Mouse (Mus musculus) frontal cortex, postnatal 10 days (tissue): ENCODE data around the gene Rbm8a.

Source experiments
- DNase-seq, 2 experiments: peaks; one replicate each; pipeline ENCODE4 v3.0.0; 2022; ENCODE audit warnings: low spot score in 2 of 2, mixed read lengths in 1 of 2

Gene Rbm8a

DNA sequence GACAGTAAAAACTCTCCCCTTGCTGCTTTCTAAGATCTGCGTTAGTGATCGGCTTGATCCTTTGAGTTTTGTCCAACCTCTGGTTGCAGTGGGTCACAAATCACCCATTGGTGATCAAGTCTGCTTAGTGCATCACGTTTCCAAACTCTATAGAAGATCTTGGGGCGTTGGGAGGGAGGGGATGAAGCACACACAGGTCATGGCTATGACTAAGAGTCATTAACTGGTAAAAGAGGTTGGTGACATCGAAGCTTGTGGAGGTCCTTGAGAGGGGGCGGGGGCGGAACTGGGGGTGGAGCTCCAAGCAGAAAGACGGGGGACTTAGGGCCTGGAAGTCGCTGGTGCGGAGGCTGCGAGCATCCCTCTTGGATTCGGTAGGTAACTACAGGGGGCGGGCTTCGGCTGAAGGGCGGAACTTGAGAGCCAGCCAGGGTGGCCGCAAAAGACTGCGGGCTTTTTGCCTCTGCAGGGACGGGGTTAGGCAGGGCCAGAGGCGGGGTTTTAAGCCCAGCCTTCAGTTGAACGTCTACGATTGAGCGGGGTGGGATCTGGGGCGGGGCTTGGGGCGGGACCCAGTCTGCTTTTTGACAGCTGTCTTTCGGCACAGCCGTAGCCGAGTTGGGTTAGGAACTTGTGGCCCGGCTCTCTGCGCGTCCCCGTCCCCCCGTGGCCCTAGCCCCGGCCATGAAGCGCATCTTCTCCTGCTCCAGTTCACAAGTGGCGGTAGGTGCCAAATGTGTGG lies 40.2 kb downstream of the Rbm8a start, which contains the start of gene Ankrd35:
Ankrd35 (plus strand) TSS at position 405 of the 742 bp plus-strand sequence.
- DNase-seq, result peak; percentile 44 to 57

DNA sequence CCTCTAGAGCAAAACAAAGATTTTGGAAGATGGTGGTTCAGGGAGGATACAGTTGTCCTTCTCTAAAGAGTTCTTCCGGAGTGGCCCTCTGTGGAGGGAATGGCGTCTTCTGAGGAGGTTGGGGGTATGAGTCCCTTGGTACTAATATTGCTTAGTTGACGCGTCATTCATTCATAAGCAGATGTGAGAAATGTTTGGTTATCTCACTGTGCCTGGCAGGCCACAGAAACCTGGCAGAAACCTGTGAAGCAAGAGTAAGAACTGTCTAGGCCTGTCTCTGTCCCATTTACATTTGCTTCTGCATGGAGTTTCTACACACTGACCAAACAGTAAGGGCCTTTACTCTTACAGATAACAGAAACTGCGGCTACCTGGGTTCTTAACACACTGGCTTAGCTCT lies 41.8 kb downstream of the Rbm8a start:
- DNase-seq, result no peak

- no peak for DNase-seq
These were observed 43.8 kb downstream of the Rbm8a start for GRCm38 (mm10) chr3:96673514-96673913.

- DNase-seq, result no peak
These were observed 44.7 kb downstream of the Rbm8a start for GRCm38 (mm10) chr3:96674442-96674841.

DNA sequence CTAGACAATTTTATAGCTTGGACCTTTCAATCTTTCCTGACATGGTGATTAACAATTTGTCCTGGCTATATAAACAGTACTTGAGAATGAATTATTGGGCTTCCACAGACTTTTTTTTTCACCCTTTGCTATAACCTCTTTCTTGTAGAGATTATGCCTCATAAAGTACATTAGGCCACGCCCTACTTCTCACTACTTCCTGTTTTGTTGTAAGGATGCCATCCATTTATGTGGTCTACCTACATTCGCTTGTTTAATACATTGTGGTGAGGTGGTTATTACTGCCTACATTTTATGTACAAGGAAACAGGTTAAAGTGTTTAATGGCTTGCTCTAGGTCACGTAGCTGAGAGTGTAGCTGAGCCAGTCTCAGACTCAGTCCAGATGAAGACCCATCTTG lies 45.4 kb downstream of the Rbm8a start:
- DNase-seq, result no peak

DNA sequence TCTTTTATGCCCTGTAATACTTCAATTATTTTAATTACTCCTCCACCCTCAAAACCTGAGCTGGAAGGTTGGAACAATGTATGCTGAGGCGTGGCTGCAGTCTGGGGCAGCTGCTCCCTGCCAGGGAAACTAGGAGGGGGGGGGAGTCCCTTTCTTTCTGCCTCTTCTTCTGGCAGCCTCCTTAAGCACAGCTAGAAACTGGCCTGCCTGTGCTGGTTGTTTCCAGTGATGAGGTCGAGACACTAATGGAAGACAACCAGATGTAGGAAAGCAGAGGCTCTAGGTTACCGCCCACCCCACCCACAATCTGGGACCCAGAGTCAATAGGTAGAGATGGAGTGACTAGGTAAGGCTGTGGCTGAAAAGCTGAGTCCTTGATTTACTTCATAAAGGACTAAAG lies 46.0 kb downstream of the Rbm8a start:
- DNase-seq, result no peak

DNA sequence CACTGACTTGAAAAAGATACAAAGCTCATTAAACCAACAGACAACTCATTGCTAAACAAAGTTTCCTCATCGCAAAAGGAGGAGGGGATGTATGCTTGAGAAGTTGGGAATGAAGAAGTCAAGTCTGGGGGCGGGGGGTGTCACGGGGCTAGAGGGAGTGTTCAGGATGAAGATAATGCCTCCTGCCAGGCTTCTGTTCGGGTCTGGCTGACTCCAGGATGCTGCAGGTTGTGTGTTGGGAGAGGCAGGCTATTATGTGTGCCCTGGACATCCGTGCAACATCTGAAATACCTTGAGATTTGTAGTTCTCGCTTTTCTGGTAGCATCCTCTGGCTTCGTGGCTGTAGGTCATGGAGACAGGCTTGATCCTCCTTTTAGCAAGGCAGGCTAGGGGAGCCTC lies 48.7 kb downstream of the Rbm8a start:
- DNase-seq, result no peak

DNA sequence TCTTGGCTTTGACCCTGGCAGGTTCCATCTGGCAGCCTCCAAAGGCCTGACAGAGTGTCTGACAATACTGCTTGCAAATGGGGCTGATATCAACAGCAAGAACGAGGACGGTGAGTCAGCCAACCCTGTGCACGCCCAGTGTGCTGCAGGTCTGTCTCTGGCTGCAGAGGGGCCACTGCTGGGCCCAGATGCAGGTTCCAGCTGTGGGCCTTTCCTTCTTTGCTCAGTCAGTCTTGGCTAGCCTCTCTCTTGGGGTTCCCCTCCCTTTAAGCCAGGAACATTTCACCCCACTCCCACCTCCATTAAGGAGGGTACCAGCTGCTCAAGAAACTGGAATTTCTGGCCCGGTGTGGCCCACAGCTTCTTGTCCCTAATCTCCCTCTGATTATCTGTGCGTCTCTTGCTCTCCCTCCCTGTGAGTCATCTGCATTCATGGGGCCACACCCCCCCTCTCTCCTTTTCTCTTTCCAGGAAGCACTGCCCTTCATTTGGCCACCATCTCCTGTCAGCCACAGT lies 49.5 kb downstream of the Rbm8a start:
- DNase-seq, result no peak

DNA sequence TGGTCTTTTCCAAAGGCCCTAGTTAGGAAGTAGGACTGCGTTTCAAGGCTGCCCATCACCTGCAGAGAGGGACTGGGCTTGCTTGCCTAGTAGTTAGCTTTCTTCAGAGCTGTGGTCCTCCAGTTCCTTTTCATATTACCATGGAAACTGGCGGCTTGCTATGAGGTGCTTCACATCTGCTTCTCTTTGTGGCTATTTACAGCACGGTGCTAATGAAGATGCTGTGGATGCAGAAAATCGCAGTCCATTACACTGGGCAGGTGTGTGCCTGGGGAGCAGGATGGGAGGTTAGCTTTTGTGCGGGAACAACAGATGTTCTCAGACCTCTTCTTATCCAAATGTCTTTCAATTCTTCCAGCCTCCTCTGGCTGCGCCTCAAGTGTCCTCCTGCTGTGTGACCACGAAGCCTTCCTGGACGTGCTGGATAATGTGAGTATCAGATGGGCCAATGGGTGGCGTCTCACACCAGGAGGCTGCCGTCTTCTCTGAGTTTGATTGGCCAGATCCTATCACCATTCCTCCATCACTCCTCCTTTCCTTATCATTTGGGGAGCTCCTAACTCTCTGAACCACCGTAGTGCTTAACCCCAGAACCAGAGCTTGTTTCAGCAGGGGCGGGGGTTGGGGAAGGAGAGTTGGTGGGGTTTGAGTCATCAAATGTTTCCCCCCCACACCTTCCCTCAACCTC lies 50.7 kb downstream of the Rbm8a start:
- DNase-seq, result no peak
